Mouse (Mus musculus) neutrophil, adult 83 days (primary cell): ENCODE data around the gene Slc2a9. TPM values are rescaled to one million over a fixed set of nuclear protein-coding genes. Genes with fewer than 3 reads are reported as not detected.

Experiments used
- total RNA-seq, 2 experiments: library from RNA; stranded (reverse); gene quantifications; one replicate each; pipeline ENCODE4 v1.2.4; 2023

The Slc2a9 gene
- 10 to 100 TPM; 28.2 to 30.5 TPM for total RNA-seq

GRCm38 (mm10) chr5:38502992-38503391, at the start of gene Slc2a9:
Slc2a9 (minus strand) TSS chr5:38503143.

GRCm38 (mm10) chr5:38318966-38319786, 183.8 kb downstream of the Slc2a9 start, which contains the start of gene Drd5:
Drd5 (plus strand) TSS chr5:38319367.

Other genes with a start within 250 kb of the Slc2a9 start
- gene Tmem128, start 243.0 kb downstream of the Slc2a9 start, total RNA-seq: 10 to 100 TPM; 33.3 to 41.5 TPM
- not detected for gene Otop1, start 227.2 kb downstream of the Slc2a9 start, total RNA-seq
- not detected for gene Drd5, start 183.8 kb downstream of the Slc2a9 start, total RNA-seq
- gene Wdr1, start 60.1 kb upstream of the Slc2a9 start, total RNA-seq: 100 to 1,000 TPM; 425 to 449 TPM
- 1 to 10 TPM; 4.2 to 4.5 TPM for gene Zfp518b, start 181.7 kb upstream of the Slc2a9 start, total RNA-seq